Mouse (Mus musculus): Measurements from ENCODE around the gene Schip1. TPM values are rescaled to one million over a fixed set of nuclear protein-coding genes. Genes with fewer than 3 reads are reported as not detected.

Gene Schip1
- polyA plus RNA-seq, 1 experiment = 0.11 TPM

GRCm38 (mm10) chr3:68564978-68565674, 500.5 kb downstream of the Schip1 start:
- no peaks in the 10 kb centered on the region; the same call in 1 of the 2 replicates for H3K9me3 ChIP-seq (ENCODE audit: control insufficient read depth, low read length)
- H3K36me3 ChIP-seq (ENCODE audit: control insufficient read depth) = no peaks in the 10 kb centered on the region
- TF ChIP-seq TAL1 (IDR thresholded peaks at IDR 0.05; ENCODE audit: low read length) (no peak), GATA1 (IDR thresholded peaks at IDR 0.05; ENCODE audit: low read length) (no peak)
- no peaks in the 10 kb centered on the region for H3K4me1 ChIP-seq (ENCODE audit: control insufficient read depth)
- no peak overlapping the region for H3K4me3 ChIP-seq (replicated peaks)
- no peaks in the 10 kb centered on the region for H3K27me3 ChIP-seq (ENCODE audit: control insufficient read depth)

GRCm38 (mm10) chr3:68565675-68566055, 501.1 kb downstream of the Schip1 start:
- H3K9me3 ChIP-seq (ENCODE audit: control insufficient read depth, low read length) = no peaks in the 10 kb centered on the region; the same call in 1 of the 2 replicates
- H3K36me3 ChIP-seq (ENCODE audit: control insufficient read depth) = no peaks in the 10 kb centered on the region
- H3K4me3 ChIP-seq (replicated peaks) = no peak overlapping the region
- TF ChIP-seq GATA1 (IDR thresholded peaks at IDR 0.05; ENCODE audit: low read length) = no peak
- TF ChIP-seq TAL1 (IDR thresholded peaks at IDR 0.05; ENCODE audit: low read length) = no peak
- H3K27me3 ChIP-seq (ENCODE audit: control insufficient read depth) = no peaks in the 10 kb centered on the region
- H3K4me1 ChIP-seq (ENCODE audit: control insufficient read depth) = no peaks in the 10 kb centered on the region

GRCm38 (mm10) chr3:68567581-68567980, 503.0 kb downstream of the Schip1 start:
- Histone ChIP-seq H3K4me1 (ENCODE audit: control insufficient read depth) (no peaks in the 10 kb centered on the region), H3K27me3 (ENCODE audit: control insufficient read depth) (peaks cover 4% of the 10 kb centered on the region), H3K4me3 (replicated peaks) (no peak overlapping the region), H3K9me3 (ENCODE audit: control insufficient read depth, low read length) (no peaks in the 10 kb centered on the region; the same call in 1 of the 2 replicates), H3K36me3 (ENCODE audit: control insufficient read depth) (no peaks in the 10 kb centered on the region)
- TF ChIP-seq GATA1 (IDR thresholded peaks at IDR 0.05; ENCODE audit: low read length) = no peak
- no peak for TF ChIP-seq TAL1 (IDR thresholded peaks at IDR 0.05; ENCODE audit: low read length)

- Histone ChIP-seq H3K36me3 (ENCODE audit: control insufficient read depth) (no peaks in the 10 kb centered on the region), H3K4me3 (replicated peaks) (no peak overlapping the region), H3K9me3 (ENCODE audit: control insufficient read depth, low read length) (no peaks in the 10 kb centered on the region; the same call in 1 of the 2 replicates), H3K27me3 (ENCODE audit: control insufficient read depth) (peaks cover 4% of the 10 kb centered on the region), H3K4me1 (ENCODE audit: control insufficient read depth) (no peaks in the 10 kb centered on the region)
- TF ChIP-seq TAL1 (IDR thresholded peaks at IDR 0.05; ENCODE audit: low read length) = no peak
These were observed 503.5 kb downstream of the Schip1 start for GRCm38 (mm10) chr3:68568149-68568548.

- Histone ChIP-seq H3K4me3 (replicated peaks) (no peak overlapping the region), H3K27me3 (ENCODE audit: control insufficient read depth) (peaks cover 4% of the 10 kb centered on the region), H3K9me3 (ENCODE audit: control insufficient read depth, low read length) (no peaks in the 10 kb centered on the region; the same call in 1 of the 2 replicates), H3K36me3 (ENCODE audit: control insufficient read depth) (no peaks in the 10 kb centered on the region), H3K4me1 (ENCODE audit: control insufficient read depth) (no peaks in the 10 kb centered on the region)
- TF ChIP-seq TAL1 (IDR thresholded peaks at IDR 0.05; ENCODE audit: low read length) = no peak
- TF ChIP-seq GATA1 (IDR thresholded peaks at IDR 0.05; ENCODE audit: low read length) = no peak
These were observed 504.1 kb downstream of the Schip1 start for GRCm38 (mm10) chr3:68568716-68569115.

GRCm38 (mm10) chr3:68570319-68570718, 505.7 kb downstream of the Schip1 start:
- H3K36me3 ChIP-seq (ENCODE audit: control insufficient read depth) = no peaks in the 10 kb centered on the region
- no peak for TF ChIP-seq GATA1 (IDR thresholded peaks at IDR 0.05; ENCODE audit: low read length)
- no peak for TF ChIP-seq TAL1 (IDR thresholded peaks at IDR 0.05; ENCODE audit: low read length)

GRCm38 (mm10) chr3:68572249-68573225, 507.9 kb downstream of the Schip1 start:
- no peak overlapping the region for H3K4me3 ChIP-seq (replicated peaks)

More at GRCm38 (mm10) chr3:68570319-68570718, 505.7 kb downstream of the Schip1 start:
- no peaks in the 10 kb centered on the region for H3K4me1 ChIP-seq (ENCODE audit: control insufficient read depth)
- no peak overlapping the region for H3K4me3 ChIP-seq (replicated peaks)
- H3K9me3 ChIP-seq (ENCODE audit: control insufficient read depth, low read length) = no peaks in the 10 kb centered on the region; the same call in 1 of the 2 replicates
- H3K27me3 ChIP-seq (ENCODE audit: control insufficient read depth) = peaks cover 4% of the 10 kb centered on the region

GRCm38 (mm10) chr3:68573226-68573624, 508.6 kb downstream of the Schip1 start:
- Histone ChIP-seq H3K4me1 (ENCODE audit: control insufficient read depth) (no peaks in the 10 kb centered on the region), H3K9me3 (ENCODE audit: control insufficient read depth, low read length) (no peaks in the 10 kb centered on the region; the same call in 1 of the 2 replicates), H3K27me3 (ENCODE audit: control insufficient read depth) (peaks cover 4% of the 10 kb centered on the region), H3K4me3 (replicated peaks) (no peak overlapping the region), H3K36me3 (ENCODE audit: control insufficient read depth) (no peaks in the 10 kb centered on the region)
- TF ChIP-seq GATA1 (IDR thresholded peaks at IDR 0.05; ENCODE audit: low read length) = no peak

More at GRCm38 (mm10) chr3:68572249-68573225, 507.9 kb downstream of the Schip1 start:
- no peaks in the 10 kb centered on the region for H3K36me3 ChIP-seq (ENCODE audit: control insufficient read depth)
- TF ChIP-seq GATA1 (IDR thresholded peaks at IDR 0.05; ENCODE audit: low read length) = no peak
- no peak for TF ChIP-seq TAL1 (IDR thresholded peaks at IDR 0.05; ENCODE audit: low read length)
- no peaks in the 10 kb centered on the region for H3K4me1 ChIP-seq (ENCODE audit: control insufficient read depth)
- peaks cover 4% of the 10 kb centered on the region for H3K27me3 ChIP-seq (ENCODE audit: control insufficient read depth)
- H3K9me3 ChIP-seq (ENCODE audit: control insufficient read depth, low read length) = no peaks in the 10 kb centered on the region; the same call in 1 of the 2 replicates

- Histone ChIP-seq H3K4me3 (replicated peaks) (no peak overlapping the region), H3K4me1 (ENCODE audit: control insufficient read depth) (no peaks in the 10 kb centered on the region)
These were observed 509.5 kb downstream of the Schip1 start for GRCm38 (mm10) chr3:68574097-68574496.

More at GRCm38 (mm10) chr3:68574097-68574496, 509.5 kb downstream of the Schip1 start:
- H3K9me3 ChIP-seq (ENCODE audit: control insufficient read depth, low read length) = no peaks in the 10 kb centered on the region; the same call in 1 of the 2 replicates
- H3K36me3 ChIP-seq (ENCODE audit: control insufficient read depth) = no peaks in the 10 kb centered on the region
- peaks cover 4% of the 10 kb centered on the region for H3K27me3 ChIP-seq (ENCODE audit: control insufficient read depth)
- TF ChIP-seq GATA1 (IDR thresholded peaks at IDR 0.05; ENCODE audit: low read length) = no peak
- TF ChIP-seq TAL1 (IDR thresholded peaks at IDR 0.05; ENCODE audit: low read length) = no peak
